ENCODE assay signal across 9 mouse cellular contexts in the genomic region with DNA sequence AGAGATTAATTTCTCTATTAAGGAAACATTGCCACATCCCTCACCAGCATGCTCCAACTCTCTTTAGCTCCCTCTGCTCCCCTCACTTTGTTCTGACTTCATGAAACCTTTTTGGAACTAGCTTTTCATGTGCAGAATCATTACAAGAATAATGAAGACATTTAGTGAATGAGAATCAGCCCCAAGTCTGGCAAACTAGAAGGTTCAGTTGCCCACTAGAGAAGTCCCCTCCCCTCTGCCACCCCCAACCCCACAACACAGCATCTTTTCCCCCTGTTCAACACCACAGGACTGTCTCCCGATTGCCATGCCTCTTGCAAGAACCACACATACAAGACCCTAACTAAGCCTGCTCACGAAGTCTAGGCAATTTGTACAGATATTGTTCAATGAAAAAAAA.
DNase-seq lines count a peak whose midpoint lies in the region; ATAC-seq and TF ChIP-seq lines count a peak whose summit lies in the region.
"Had no signal": no experiment of that assay in that cellular context is flagged by ENCODE, and none has a peak within 500 bp of the region (broad histone marks: within the 10 kb centered on the region; RNA-seq: fewer than 3 reads in every experiment).

No protein-coding gene starts in this region.

- peak overlapping the region; percentile 24 to 80; a peak in 2 of 4 replicates for H3K27ac ChIP-seq in heart, embryonic 14.5 days (replicated peaks in 1 of 2; ENCODE audit: control insufficient read depth in 1 of 2, insufficient read depth in 1 of 2, low read depth in 2 of 2, low read length in 2 of 2)
- H3K27ac ChIP-seq in ES-E14 (ENCODE audit: insufficient read depth, low read depth, low read length, poor library complexity, severe bottlenecking), result no peak overlapping the region
- peak overlapping the region; percentile 96 for H3K27ac ChIP-seq in forebrain, embryonic 16.5 days (ENCODE audit: low read length)
- H3K27ac ChIP-seq in midbrain, embryonic 12.5 days (replicated peaks), result peak overlapping the region; percentile 83; the same call in 1 of the 2 replicates
- H3K27ac ChIP-seq in thymus, adult 2 months (ENCODE audit: control insufficient read depth, insufficient read depth, low read length), result no peak overlapping the region

- no peak for DNase-seq in heart, postnatal 36 days
- DNase-seq in ES-E14 (ENCODE audit: low read depth, low spot score), result no peak
- no peak for DNase-seq in thymus, adult 2 months
- no peak for DNase-seq in urinary bladder, postnatal 10 days (ENCODE audit: low spot score)
- no peak for DNase-seq in cerebellum, postnatal 4 days (ENCODE audit: low spot score in 2 of 2)

- ATAC-seq in heart, embryonic 14.5 days (ENCODE audit: insufficient number of reproducible peaks, insufficient read depth, low FRiP score, low read depth), result no peak
- peak; percentile 15 for ATAC-seq in forebrain, embryonic 16.5 days
- no peak for ATAC-seq in midbrain, embryonic 12.5 days (ENCODE audit: low FRiP score, low read depth)
- ATAC-seq: inflammation-experienced regulatory T-cells, adult 6 months had no signal

- no peaks in the 10 kb centered on the region for H3K36me3 ChIP-seq in heart, embryonic 14.5 days (ENCODE audit: control insufficient read depth, insufficient read depth, low read length)
- H3K36me3 ChIP-seq in ES-E14 (ENCODE audit: control insufficient read depth, insufficient read depth, low read length, poor library complexity, severe bottlenecking), result no peaks in the 10 kb centered on the region
- no peaks in the 10 kb centered on the region for H3K36me3 ChIP-seq in forebrain, embryonic 16.5 days (ENCODE audit: control insufficient read depth, insufficient read depth)
- no peaks in the 10 kb centered on the region for H3K36me3 ChIP-seq in midbrain, embryonic 12.5 days
- H3K36me3 ChIP-seq in thymus, adult 2 months (ENCODE audit: control insufficient read depth, insufficient read depth, low read length), result no peaks in the 10 kb centered on the region

- no peaks in the 10 kb centered on the region for H3K9me3 ChIP-seq in heart, embryonic 14.5 days (ENCODE audit: control insufficient read depth, low read length)
- H3K9me3 ChIP-seq in ES-E14 (ENCODE audit: control insufficient read depth, insufficient read depth, low read depth, low read length), result no peaks in the 10 kb centered on the region
- H3K9me3 ChIP-seq in forebrain, embryonic 16.5 days (ENCODE audit: control insufficient read depth, low read length), result no peaks in the 10 kb centered on the region
- H3K9me3 ChIP-seq in midbrain, embryonic 12.5 days, result no peaks in the 10 kb centered on the region

- peak overlapping the region; percentile 92 for H3K4me2 ChIP-seq in heart, embryonic 14.5 days (ENCODE audit: low read length)
- H3K4me2 ChIP-seq in forebrain, embryonic 16.5 days (ENCODE audit: low read length), result peak overlapping the region; percentile 85
- peak overlapping the region; percentile 66 for H3K4me2 ChIP-seq in midbrain, embryonic 12.5 days (replicated peaks)

- intact Hi-C loops in heart, postnatal 36 days (cut with DNase I), result no loop called here

- H3K27me3 ChIP-seq in heart, embryonic 14.5 days (ENCODE audit: control insufficient read depth, insufficient read depth, low read length), result no peaks in the 10 kb centered on the region; the same call in 1 of the 2 replicates
- H3K27me3 ChIP-seq in forebrain, embryonic 16.5 days (replicated peaks; ENCODE audit: control insufficient read depth, insufficient read depth, low read length), result no peaks in the 10 kb centered on the region
- peaks cover 23% of the 10 kb centered on the region for H3K27me3 ChIP-seq in midbrain, embryonic 12.5 days
- peaks cover 4% of the 10 kb centered on the region; the same call in 1 of the 2 replicates for H3K27me3 ChIP-seq in thymus, adult 2 months (ENCODE audit: control insufficient read depth, insufficient read depth, low read length)

- WGBS in heart, embryonic 14.5 days, result 0% methylated on average over 2 of the region's 2 CpGs
- WGBS in forebrain, embryonic 16.5 days, result 0% methylated on average over 2 of the region's 2 CpGs
- WGBS in midbrain, embryonic 12.5 days, result 0% methylated on average over 2 of the region's 2 CpGs
- WGBS in thymus, adult 2 months, result 3% methylated on average over 2 of the region's 2 CpGs

- peak overlapping the region; percentile 41 to 42 for H3K4me3 ChIP-seq in heart, embryonic 14.5 days (ENCODE audit: control insufficient read depth in 1 of 2, insufficient read depth in 1 of 2, low read depth in 1 of 2, low read length in 2 of 2)
- peak overlapping the region; percentile 10 to 28; a peak in 1 of 4 replicates for H3K4me3 ChIP-seq in ES-E14 (ENCODE audit: insufficient read depth in 1 of 2, low read depth in 1 of 2, low read length in 2 of 2, poor library complexity in 1 of 2, severe bottlenecking in 1 of 2)
- peak overlapping the region; percentile 34 for H3K4me3 ChIP-seq in forebrain, embryonic 16.5 days (replicated peaks; ENCODE audit: low read length)
- H3K4me3 ChIP-seq in midbrain, embryonic 12.5 days, result peak overlapping the region; percentile 39
- no peak overlapping the region for H3K4me3 ChIP-seq in thymus, adult 2 months (ENCODE audit: control insufficient read depth, insufficient read depth, low read length)

- H3K4me1 ChIP-seq in heart, embryonic 14.5 days (ENCODE audit: control insufficient read depth in 2 of 2, insufficient read depth in 2 of 2, low read length in 2 of 2), result peaks cover 16 to 37% of the 10 kb centered on the region in 2 experiments
- peaks cover 10 to 26% of the 10 kb centered on the region in 2 experiments for H3K4me1 ChIP-seq in ES-E14 (ENCODE audit: control insufficient read depth in 2 of 2, insufficient read depth in 2 of 2, low read length in 2 of 2, poor library complexity in 1 of 2)
- peaks cover 47% of the 10 kb centered on the region for H3K4me1 ChIP-seq in forebrain, embryonic 16.5 days (replicated peaks; ENCODE audit: control insufficient read depth, insufficient read depth, low read length)
- H3K4me1 ChIP-seq in midbrain, embryonic 12.5 days, result peaks cover 52% of the 10 kb centered on the region
- H3K4me1 ChIP-seq in thymus, adult 2 months (replicated peaks; ENCODE audit: control insufficient read depth, insufficient read depth, low read length), result no peaks in the 10 kb centered on the region

- TF ChIP-seq POLR2A in thymus, adult 2 months (IDR thresholded peaks at IDR 0.05; ENCODE audit: control insufficient read depth, extremely low read depth, insufficient read depth, low read length, poor library complexity), result no peak

- no peak for TF ChIP-seq CTCF in thymus, adult 2 months (IDR thresholded peaks at IDR 0.05; ENCODE audit: borderline replicate concordance, control insufficient read depth, extremely low read depth, insufficient read depth, low read length, poor library complexity)

- peak overlapping the region; percentile 58 for H3K9ac ChIP-seq in heart, embryonic 14.5 days (ENCODE audit: low read length)
- no peak overlapping the region for H3K9ac ChIP-seq in ES-E14 (ENCODE audit: insufficient read depth, low read depth, low read length, poor library complexity, severe bottlenecking)
- peak overlapping the region; percentile 38 for H3K9ac ChIP-seq in forebrain, embryonic 16.5 days (replicated peaks; ENCODE audit: low read depth, low read length)
- peak overlapping the region; percentile 49 for H3K9ac ChIP-seq in midbrain, embryonic 12.5 days (replicated peaks)

- in situ Hi-C loops in ES-E14 (cut with MboI; ENCODE audit: low sequenced_read_pairs in 2 of 2, unreplicated experiment in 2 of 2), result no loop called here

TF ChIP-seq in ES-E14, 5 proteins besides CTCF, POLR2A, EP300 and RAD21:
- no peak for TF ChIP-seq MAFK (IDR thresholded peaks at IDR 0.05; ENCODE audit: insufficient read depth, low read depth, low read length)
- no peak for TF ChIP-seq ZC3H11A (IDR thresholded peaks at IDR 0.05; ENCODE audit: borderline replicate concordance, low read depth, low read length)
- TF ChIP-seq ZNF384 (IDR thresholded peaks at IDR 0.05; ENCODE audit: low read depth, low read length), result no peak
- no peak for TF ChIP-seq HCFC1 (IDR thresholded peaks at IDR 0.05; ENCODE audit: borderline replicate concordance, insufficient read depth, low read length)
- no peak for TF ChIP-seq CHD2 (IDR thresholded peaks at IDR 0.05; ENCODE audit: low read depth, low read length)
TF ChIP-seq in ES-E14: peak in this region for 0.

Comparison
In these comparisons a context has a peak if more than half of its experiments do, and no peak if none do; other contexts are left out.
1. H3K27ac ChIP-seq: peak in heart, embryonic 14.5 days (2 of 2), forebrain, embryonic 16.5 days (single experiment) and midbrain, embryonic 12.5 days (single experiment); none in ES-E14 (single experiment) and thymus, adult 2 months (single experiment).
2. Peak in every context shown above with its lines, with median percentiles within 50 percentile points of each other: H3K4me2 ChIP-seq.